21 mouse cellular contexts compared by ENCODE assay signal in the genomic region with DNA sequence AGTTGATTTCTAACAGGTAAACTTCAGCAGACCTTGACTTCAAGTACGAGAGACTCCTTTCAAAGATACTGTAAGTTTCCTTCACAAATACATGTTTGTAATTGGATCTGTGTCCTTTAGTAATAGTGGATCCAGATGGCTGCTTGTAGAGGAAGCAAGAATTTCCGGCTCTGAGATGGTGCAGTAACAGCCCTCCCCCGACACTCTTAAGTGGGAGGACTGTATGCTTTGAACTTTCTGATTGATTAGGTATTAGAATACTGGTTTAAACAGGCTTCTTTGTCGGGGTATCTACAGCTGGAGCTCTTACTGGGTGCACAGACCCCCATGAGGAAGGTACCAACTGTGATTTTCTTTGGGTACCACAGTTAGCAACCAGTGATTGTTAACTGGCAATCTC.
A peak's percentile ranks its signal among the peaks of the same experiment; 100 is the strongest.
DNase-seq lines count a peak whose midpoint lies in the region; ATAC-seq lines count a peak whose summit lies in the region.
"Had no signal": no experiment of that assay in that cellular context is flagged by ENCODE, and none has a peak within 500 bp of the region (broad histone marks: within the 10 kb centered on the region; RNA-seq: fewer than 3 reads in every experiment).

No protein-coding gene starts in this region.

- DNase-seq in embryonic facial prominence, embryonic 10.5 days (ENCODE audit: low spot score) = peak; percentile 19
- peak; percentile 35 for DNase-seq in limb, embryonic 10.5 days (ENCODE audit: low spot score)
- DNase-seq in cerebellum, adult 11 months = no peak
- no peak for DNase-seq in adrenal gland, postnatal 4 days (ENCODE audit: low spot score in 2 of 2)
- no peak for DNase-seq in heart, adult 11 months
- DNase-seq: adrenal gland, postnatal 25 days; cerebellum, adult 9-11 months; gastrocnemius, postnatal 14 days; kidney, adult 11 months; liver, embryonic 13.5 days; lung, postnatal 14 days; retina, postnatal 1 day; thymus, postnatal 36 days had no signal

- H3K4me3 ChIP-seq in kidney, embryonic 16.5 days (ENCODE audit: low read length) = no peak overlapping the region
- no peak overlapping the region for H3K4me3 ChIP-seq in kidney, embryonic 14.5 days (ENCODE audit: low read length)
- H3K4me3 ChIP-seq in embryonic facial prominence, embryonic 10.5 days = no peak overlapping the region
- H3K4me3 ChIP-seq in limb, embryonic 10.5 days = no peak overlapping the region
- H3K4me3 ChIP-seq: embryonic facial prominence, embryonic 13.5 days; liver, embryonic 13.5 days; midbrain, embryonic 10.5 days; neural tube, embryonic 15.5 days had no signal

- 0 out of 2 replicates have a peak, but pooled peaks cover 2% of the 10 kb centered on the region for H3K4me1 ChIP-seq in kidney, embryonic 16.5 days (ENCODE audit: insufficient read depth, low read length)
- H3K4me1 ChIP-seq in kidney, embryonic 14.5 days (ENCODE audit: control insufficient read depth, insufficient read depth, low read length) = no peaks in the 10 kb centered on the region
- peaks cover 5% of the 10 kb centered on the region for H3K4me1 ChIP-seq in embryonic facial prominence, embryonic 10.5 days
- H3K4me1 ChIP-seq in limb, embryonic 10.5 days = peaks cover 13% of the 10 kb centered on the region
- H3K4me1 ChIP-seq: embryonic facial prominence, embryonic 13.5 days; liver, embryonic 13.5 days; neural tube, embryonic 15.5 days had no signal

- H3K27ac ChIP-seq in kidney, embryonic 16.5 days (ENCODE audit: low read length) = no peak overlapping the region
- no peak overlapping the region for H3K27ac ChIP-seq in kidney, embryonic 14.5 days (ENCODE audit: low read depth, low read length)
- H3K27ac ChIP-seq in embryonic facial prominence, embryonic 10.5 days (replicated peaks) = no peak overlapping the region; the same call in 1 of the 2 replicates
- H3K27ac ChIP-seq in limb, embryonic 10.5 days = peak overlapping the region; percentile 65; the same call in 1 of the 2 replicates
- H3K27ac ChIP-seq: embryonic facial prominence, embryonic 13.5 days; hindbrain, embryonic 14.5 days; liver, embryonic 13.5 days; midbrain, embryonic 10.5 days; neural tube, embryonic 15.5 days had no signal

- H3K27me3 ChIP-seq in kidney, embryonic 16.5 days (ENCODE audit: insufficient read depth, low read length) = no peaks in the 10 kb centered on the region
- H3K27me3 ChIP-seq in kidney, embryonic 14.5 days (ENCODE audit: control insufficient read depth, insufficient read depth, low read length) = no peaks in the 10 kb centered on the region
- H3K27me3 ChIP-seq in embryonic facial prominence, embryonic 10.5 days (replicated peaks; ENCODE audit: low read depth, poor library complexity, severe bottlenecking) = no peaks in the 10 kb centered on the region
- no peaks in the 10 kb centered on the region for H3K27me3 ChIP-seq in limb, embryonic 10.5 days (ENCODE audit: low read depth, poor library complexity, severe bottlenecking)
- H3K27me3 ChIP-seq: embryonic facial prominence, embryonic 13.5 days; liver, embryonic 13.5 days; neural tube, embryonic 15.5 days; Patski had no signal

- no peaks in the 10 kb centered on the region for H3K9me3 ChIP-seq in kidney, embryonic 16.5 days (ENCODE audit: low read length)
- H3K9me3 ChIP-seq in kidney, embryonic 14.5 days (ENCODE audit: control insufficient read depth, low read length) = no peaks in the 10 kb centered on the region
- no peaks in the 10 kb centered on the region for H3K9me3 ChIP-seq in embryonic facial prominence, embryonic 10.5 days
- H3K9me3 ChIP-seq in limb, embryonic 10.5 days (replicated peaks) = no peaks in the 10 kb centered on the region
- H3K9me3 ChIP-seq: embryonic facial prominence, embryonic 13.5 days; liver, embryonic 13.5 days; midbrain, embryonic 10.5 days; neural tube, embryonic 15.5 days had no signal

- H3K9ac ChIP-seq in kidney, embryonic 16.5 days (replicated peaks; ENCODE audit: low read length) = no peak overlapping the region
- H3K9ac ChIP-seq in kidney, embryonic 14.5 days (ENCODE audit: low read depth, low read length) = no peak overlapping the region
- H3K9ac ChIP-seq: embryonic facial prominence, embryonic 13.5 days; hindbrain, embryonic 14.5 days; liver, embryonic 13.5 days; neural tube, embryonic 15.5 days had no signal

- H3K36me3 ChIP-seq in kidney, embryonic 16.5 days (ENCODE audit: insufficient read depth, low read length) = no peaks in the 10 kb centered on the region
- no peaks in the 10 kb centered on the region for H3K36me3 ChIP-seq in kidney, embryonic 14.5 days (ENCODE audit: control insufficient read depth, insufficient read depth, low read length)
- H3K36me3 ChIP-seq in embryonic facial prominence, embryonic 10.5 days (replicated peaks) = no peaks in the 10 kb centered on the region
- H3K36me3 ChIP-seq in limb, embryonic 10.5 days = no peaks in the 10 kb centered on the region
- H3K36me3 ChIP-seq: embryonic facial prominence, embryonic 13.5 days; liver, embryonic 13.5 days; midbrain, embryonic 10.5 days; neural tube, embryonic 15.5 days had no signal

- WGBS in kidney, embryonic 16.5 days = 15% methylated on average over 4 of the region's 4 CpGs
- 4% methylated on average over 4 of the region's 4 CpGs for WGBS in kidney, embryonic 14.5 days
- 24% methylated on average over 4 of the region's 4 CpGs for WGBS in embryonic facial prominence, embryonic 10.5 days
- WGBS in limb, embryonic 10.5 days = 11% methylated on average over 4 of the region's 4 CpGs

- no peak overlapping the region for H3K4me2 ChIP-seq in kidney, embryonic 16.5 days (replicated peaks; ENCODE audit: low read depth, low read length)
- H3K4me2 ChIP-seq in kidney, embryonic 14.5 days (replicated peaks; ENCODE audit: low read depth, low read length) = no peak overlapping the region
- H3K4me2 ChIP-seq: embryonic facial prominence, embryonic 13.5 days; hindbrain, embryonic 14.5 days; liver, embryonic 13.5 days; neural tube, embryonic 15.5 days had no signal

- ATAC-seq in kidney, embryonic 16.5 days (ENCODE audit: low FRiP score, low TSS enrichment) = peak; percentile 49; the same call in 1 of the 2 replicates
- ATAC-seq in kidney, embryonic 14.5 days (ENCODE audit: low FRiP score, low TSS enrichment) = no peak
- ATAC-seq in CD4-positive, CD25-positive, alpha-beta regulatory T cell, adult 4 months = peak; percentile 46
- ATAC-seq: Patski had no signal

Comparison
In these comparisons a context has a peak if more than half of its experiments do, and no peak if none do; other contexts are left out.
1. DNase-seq: peak in embryonic facial prominence, embryonic 10.5 days (single experiment) and limb, embryonic 10.5 days (single experiment); none in cerebellum, adult 11 months (single experiment), adrenal gland, postnatal 4 days (0 of 2) and heart, adult 11 months (single experiment).